Mouse (Mus musculus): ENCODE measurements around the gene Wdr90.

DNA sequence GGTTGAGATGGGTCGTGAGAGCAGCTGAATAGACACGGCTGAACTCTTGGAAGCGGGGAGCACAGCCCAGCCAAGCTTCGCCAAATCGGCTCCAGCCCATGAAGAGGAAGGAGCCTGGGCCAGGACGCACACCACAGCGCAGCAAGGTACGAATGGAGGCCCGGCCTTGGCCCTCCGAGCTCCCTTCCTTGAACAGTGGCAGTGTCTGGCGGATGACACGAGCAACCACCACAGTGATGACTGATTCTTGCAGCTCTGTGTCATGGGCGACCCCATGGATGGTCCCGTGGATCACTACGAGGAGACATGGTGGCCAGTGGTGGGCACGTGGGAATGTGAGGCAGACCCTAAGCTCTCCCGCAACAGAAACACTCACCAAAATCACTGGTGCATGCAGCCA lies 66.3 kb downstream of the Wdr90 start:
- no peak for TF ChIP-seq CTCF (IDR thresholded peaks at IDR 0.05; ENCODE audit: borderline replicate concordance, insufficient read depth, low read depth, low read length)
- no peak for TF ChIP-seq POLR2A (IDR thresholded peaks at IDR 0.05; ENCODE audit: borderline replicate concordance, insufficient read depth, low read length)
